Comparison of ENCODE assay signal across 9 mouse cellular contexts in the genomic region with DNA sequence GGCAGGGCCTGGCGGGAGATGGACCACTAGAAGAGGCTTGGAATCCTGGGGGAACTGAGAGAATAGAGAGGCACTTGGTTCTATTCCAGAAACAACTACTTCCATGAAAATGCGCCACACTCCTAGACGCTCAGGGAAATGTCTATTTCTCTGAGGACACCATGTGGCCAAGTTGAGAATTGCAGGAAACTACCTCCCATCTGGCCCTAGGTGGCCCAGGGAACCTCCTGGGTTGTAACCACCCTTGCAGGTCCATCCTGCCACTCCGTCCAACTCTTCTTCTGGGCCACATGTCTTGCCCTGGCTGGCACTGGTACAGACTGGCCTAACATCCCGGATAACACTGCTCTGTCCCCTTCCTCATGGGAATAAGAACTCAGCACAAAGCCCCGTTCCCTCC. TPM values are rescaled to one million over a fixed set of nuclear protein-coding genes. Genes with fewer than 3 reads are reported as not detected.
A peak's percentile ranks its signal among the peaks of the same experiment; 100 is the strongest.
DNase-seq lines count a peak whose midpoint lies in the region; ATAC-seq lines count a peak whose summit lies in the region.
"Had no signal": no experiment of that assay in that cellular context is flagged by ENCODE, and none has a peak within 500 bp of the region (broad histone marks: within the 10 kb centered on the region; RNA-seq: fewer than 3 reads in every experiment).

No protein-coding gene starts in this region.

- intact Hi-C loops in heart, postnatal 25 days (cut with DNase I) = no loop called here
- intact Hi-C loops in left cerebral cortex, postnatal 10 days (cut with DNase I) = loop anchor here (10.0 kb wide), 2 partner anchors 171 to 291 kb away; partner anchors contain the start of gene Rhcg

- no peaks in the 10 kb centered on the region for H3K36me3 ChIP-seq in intestine, embryonic 15.5 days
- no peaks in the 10 kb centered on the region for H3K36me3 ChIP-seq in midbrain, embryonic 11.5 days (ENCODE audit: control insufficient read depth, insufficient read depth, low read length)

- peaks cover 3% of the 10 kb centered on the region; the same call in 1 of the 2 replicates for H3K4me1 ChIP-seq in intestine, embryonic 15.5 days (replicated peaks)
- H3K4me1 ChIP-seq in midbrain, embryonic 11.5 days (ENCODE audit: control insufficient read depth, insufficient read depth, low read length) = no peaks in the 10 kb centered on the region; the same call in 1 of the 2 replicates

- no peak overlapping the region for H3K9ac ChIP-seq in intestine, embryonic 15.5 days
- no peak overlapping the region for H3K9ac ChIP-seq in midbrain, embryonic 11.5 days (ENCODE audit: low read length)

- H3K4me2 ChIP-seq in intestine, embryonic 15.5 days (replicated peaks) = no peak overlapping the region
- H3K4me2 ChIP-seq in midbrain, embryonic 11.5 days = no peak overlapping the region

- no peaks in the 10 kb centered on the region for H3K9me3 ChIP-seq in intestine, embryonic 15.5 days
- H3K9me3 ChIP-seq in midbrain, embryonic 11.5 days (ENCODE audit: control insufficient read depth, low read length) = no peaks in the 10 kb centered on the region
- H3K9me3 ChIP-seq: megakaryocyte, embryonic 14.5 days had no signal

- DNase-seq in heart, adult 11 months = peak; percentile 96
- no peak for DNase-seq in heart, postnatal 25 days (ENCODE audit: low spot score)
- DNase-seq in cerebellum, adult 9-10 months = peak; percentile 64
- peak; percentile 62 to 75 for DNase-seq in frontal cortex, postnatal 36 days (ENCODE audit: low spot score in 2 of 2)
- peak; percentile 36 to 72 for DNase-seq in left cerebral cortex, postnatal 10 days (ENCODE audit: extremely low spot score in 1 of 2, low spot score in 2 of 2)
- DNase-seq in midbrain, embryonic 11.5 days (ENCODE audit: low spot score, missing footprints) = peak; percentile 98
- DNase-seq in skeletal muscle tissue, adult 2 months (ENCODE audit: low read depth, low spot score) = peak; percentile 37

- H3K4me3 ChIP-seq in intestine, embryonic 15.5 days (replicated peaks) = no peak overlapping the region
- H3K4me3 ChIP-seq in midbrain, embryonic 11.5 days (ENCODE audit: low read depth, low read length) = no peak overlapping the region
- H3K4me3 ChIP-seq: megakaryocyte, embryonic 14.5 days had no signal

- WGBS in intestine, embryonic 15.5 days = 20% methylated on average over 6 of the region's 6 CpGs
- WGBS in midbrain, embryonic 11.5 days = 18% methylated on average over 6 of the region's 6 CpGs

- peak; percentile 38; the same call in 1 of the 2 replicates for ATAC-seq in intestine, embryonic 15.5 days
- peak; percentile 58; the same call in 1 of the 2 replicates for ATAC-seq in midbrain, embryonic 11.5 days (ENCODE audit: low FRiP score)

- peaks cover 12% of the 10 kb centered on the region; the same call in 1 of the 2 replicates for H3K27me3 ChIP-seq in intestine, embryonic 15.5 days (replicated peaks)
- H3K27me3 ChIP-seq in midbrain, embryonic 11.5 days (ENCODE audit: control insufficient read depth, insufficient read depth, low read length) = peaks cover 4% of the 10 kb centered on the region

- H3K27ac ChIP-seq in intestine, embryonic 15.5 days = no peak overlapping the region
- no peak overlapping the region for H3K27ac ChIP-seq in midbrain, embryonic 11.5 days (ENCODE audit: low read depth, low read length)

RNA-seq across cellular contexts. Expression of gene Mesp1, which starts 7.3 kb away (rescaled TPM):
- total RNA-seq in heart, postnatal 25 days (2021) = not detected
- 0.13 and 0.21 TPM in 2 replicates for polyA plus RNA-seq in intestine, embryonic 15.5 days (2015; fragmentation: Nextera tagmentation; extraction: Ambion mirVana)
- 1 to 10 TPM in 1 of 2 experiments, under 1 TPM in 1; 0.36 to 1.1 TPM for total RNA-seq in left cerebral cortex, postnatal 10 days (2021)
- polyA plus RNA-seq in midbrain, embryonic 11.5 days (2014; fragmentation: Nextera tagmentation; extraction: Ambion mirVana) = not detected in 2 replicates

RNA-seq across cellular contexts. Expression of gene Mesp2, which starts 24.2 kb away (rescaled TPM):
- total RNA-seq in heart, postnatal 25 days (2021) = under 1 TPM in 1 of 2 experiments, not detected in 1; 0.17 TPM
- polyA plus RNA-seq in intestine, embryonic 15.5 days (2015; fragmentation: Nextera tagmentation; extraction: Ambion mirVana) = 1.3 and 2.0 TPM in 2 replicates
- total RNA-seq in left cerebral cortex, postnatal 10 days (2021) = 1 to 10 TPM; 1.4 to 2.6 TPM
- 0.40 TPM in 2 replicates for polyA plus RNA-seq in midbrain, embryonic 11.5 days (2014; fragmentation: Nextera tagmentation; extraction: Ambion mirVana)

RNA-seq across cellular contexts. Expression of gene Wdr93, which starts 43.3 kb away (rescaled TPM):
- total RNA-seq in heart, postnatal 25 days (2021) = under 1 TPM in 1 of 2 experiments, not detected in 1; 0.21 TPM
- 0.20 and 0.30 TPM in 2 replicates for polyA plus RNA-seq in intestine, embryonic 15.5 days (2015; fragmentation: Nextera tagmentation; extraction: Ambion mirVana)
- total RNA-seq in left cerebral cortex, postnatal 10 days (2021) = under 1 TPM in 1 of 2 experiments, not detected in 1; 0.34 TPM
- 0.33 and 0.39 TPM in 2 replicates for polyA plus RNA-seq in midbrain, embryonic 11.5 days (2014; fragmentation: Nextera tagmentation; extraction: Ambion mirVana)

RNA-seq across cellular contexts. Expression of gene Pex11a, which starts 43.4 kb away (rescaled TPM):
- 10 to 100 TPM; 13.2 to 15.2 TPM for total RNA-seq in heart, postnatal 25 days (2021)
- polyA plus RNA-seq in intestine, embryonic 15.5 days (2015; fragmentation: Nextera tagmentation; extraction: Ambion mirVana) = 9.6 and 12.6 TPM in 2 replicates
- total RNA-seq in left cerebral cortex, postnatal 10 days (2021) = 1 to 10 TPM; 9.0 to 9.8 TPM
- polyA plus RNA-seq in midbrain, embryonic 11.5 days (2014; fragmentation: Nextera tagmentation; extraction: Ambion mirVana) = 8.4 TPM in 2 replicates

RNA-seq across cellular contexts. Expression of gene Plin1, which starts 53.6 kb away (rescaled TPM):
- total RNA-seq in heart, postnatal 25 days (2021) = 10 to 100 TPM in 1 of 2 experiments, 1 to 10 TPM in 1; 5.2 to 10.6 TPM
- 0.16 TPM in 1 of 2 replicates, not detected in the other for polyA plus RNA-seq in intestine, embryonic 15.5 days (2015; fragmentation: Nextera tagmentation; extraction: Ambion mirVana)
- not detected for total RNA-seq in left cerebral cortex, postnatal 10 days (2021)
- not detected in 2 replicates for polyA plus RNA-seq in midbrain, embryonic 11.5 days (2014; fragmentation: Nextera tagmentation; extraction: Ambion mirVana)
